Mouse (Mus musculus) kidney, adult 2 months (tissue): ENCODE data around the gene Etv5.

ENCODE experiments used
- CTCF ChIP-seq: fragments of 200-500 bp; conservative IDR thresholded peaks from 2 replicates; pipeline ENCODE4 v1.5.1; 2011; ENCODE audit warnings: low read depth, mild to moderate bottlenecking, control low read depth, low read length, moderate library complexity, mixed read lengths; ENCODE audit not compliant: insufficient read depth, insufficient read length
- POLR2A ChIP-seq: fragments of 200-500 bp; IDR thresholded peaks from one replicate; pipeline ENCODE4 v1.6.1; 2011; ENCODE audit warnings: low read depth, low read length, control low read depth

DNA sequence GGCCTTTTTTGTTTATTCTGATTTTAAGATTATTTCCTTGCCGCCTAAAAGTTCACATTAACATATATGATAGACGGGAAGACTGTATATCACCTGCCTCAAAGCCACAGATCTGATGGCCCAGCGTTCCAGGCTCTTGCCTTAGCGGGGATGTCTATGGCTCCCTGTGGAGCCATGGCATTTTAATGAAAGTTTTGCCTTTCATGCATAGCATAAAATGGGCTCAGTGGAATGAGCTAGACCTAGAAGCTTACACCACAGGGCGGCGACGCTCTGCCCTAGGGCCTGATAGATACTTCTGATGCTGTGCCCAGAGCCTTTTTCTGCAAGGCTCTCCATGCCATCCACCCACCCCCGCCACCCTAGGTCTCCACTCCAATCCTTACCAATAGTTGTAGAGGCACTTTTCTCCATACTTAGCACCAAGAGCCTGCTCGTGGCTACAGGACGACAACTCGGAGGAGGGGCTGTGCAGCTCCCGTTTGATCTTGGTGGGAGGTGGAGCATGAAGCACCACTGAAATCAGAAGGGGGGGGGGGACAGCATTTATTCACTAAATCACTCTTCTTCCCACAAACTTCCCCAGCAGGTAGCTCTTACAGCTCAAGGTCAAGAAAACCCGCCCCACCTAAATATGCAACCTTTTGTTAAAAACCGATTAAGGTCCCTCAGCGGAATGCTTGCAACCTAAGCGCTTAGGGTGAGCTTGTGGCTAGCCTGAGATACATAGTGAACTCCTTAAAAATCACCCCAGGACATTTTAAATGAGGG, 26.9 kb downstream of the Etv5 start:
- no peak for TF ChIP-seq POLR2A
- TF ChIP-seq CTCF = no peak
